Mouse (Mus musculus) left cerebral cortex, postnatal 25 days (tissue): ENCODE measurements around the gene Eps15. TPM values are rescaled to one million over a fixed set of nuclear protein-coding genes. Genes with fewer than 3 reads are reported as not detected.

Experiments
- DNase-seq, 2 experiments: peaks; one replicate each; pipeline ENCODE4 v3.0.0; 2022; ENCODE audit warnings: low spot score in 2 of 2, mixed read lengths in 1 of 2
- intact Hi-C: fragments of 180-260 bp; cut with DNase I; formaldehyde crosslinking; loops from one replicate; pipeline ENCODE4 v1.15.1; 2025
- total RNA-seq, 2 experiments: library from RNA; stranded (reverse); gene quantifications; 2 replicates each; pipeline ENCODE4 v1.2.3; 2021

The Eps15 gene
- total RNA-seq, 2 experiments from 2014 or later: 183 to 199 TPM

- no peak for DNase-seq
- intact Hi-C loops: no loop called here
Observed at GRCm38 (mm10) chr4:109266744-109267143, 13.3 kb upstream of the Eps15 start.

GRCm38 (mm10) chr4:109267452-109267851, 12.6 kb upstream of the Eps15 start:
- DNase-seq: no peak
- intact Hi-C loops: no loop called here

GRCm38 (mm10) chr4:109268903-109269302, 11.2 kb upstream of the Eps15 start:
- intact Hi-C loops: no loop called here
- no peak for DNase-seq

- DNase-seq: no peak
- intact Hi-C loops: no loop called here
Observed at GRCm38 (mm10) chr4:109271803-109272202, 8.3 kb upstream of the Eps15 start.

GRCm38 (mm10) chr4:109273586-109274240, 6.4 kb upstream of the Eps15 start:
- intact Hi-C loops: no loop called here
- DNase-seq: peak in 1 of 2 experiments; percentile 10

GRCm38 (mm10) chr4:109280459-109281160, 542 bp downstream of the Eps15 start:
- intact Hi-C loops: no loop called here
- DNase-seq: no peak

- no peak for DNase-seq
- intact Hi-C loops: no loop called here
Observed at GRCm38 (mm10) chr4:109281161-109281560, 1.1 kb downstream of the Eps15 start.

- intact Hi-C loops: no loop called here
- no peak for DNase-seq
Observed at GRCm38 (mm10) chr4:109281946-109282345, 1.9 kb downstream of the Eps15 start.

GRCm38 (mm10) chr4:109294629-109295028, 14.6 kb downstream of the Eps15 start:
- intact Hi-C loops: no loop called here
- no peak for DNase-seq

GRCm38 (mm10) chr4:109296510-109296909, 16.4 kb downstream of the Eps15 start:
- intact Hi-C loops: no loop called here

GRCm38 (mm10) chr4:109299136-109299535, 19.1 kb downstream of the Eps15 start:
- DNase-seq: no peak
- intact Hi-C loops: no loop called here

More at GRCm38 (mm10) chr4:109296510-109296909, 16.4 kb downstream of the Eps15 start:
- DNase-seq: no peak

GRCm38 (mm10) chr4:109316941-109317894, 37.1 kb downstream of the Eps15 start:
- intact Hi-C loops: no loop called here
- DNase-seq: no peak

GRCm38 (mm10) chr4:109336796-109337195, 56.7 kb downstream of the Eps15 start:
- intact Hi-C loops: no loop called here
- DNase-seq: no peak

GRCm38 (mm10) chr4:109341222-109341621, 61.2 kb downstream of the Eps15 start:
- intact Hi-C loops: no loop called here

GRCm38 (mm10) chr4:109342783-109343485, 62.9 kb downstream of the Eps15 start:
- intact Hi-C loops: no loop called here
- peak in 1 of 2 experiments; percentile 79 for DNase-seq

More at GRCm38 (mm10) chr4:109341222-109341621, 61.2 kb downstream of the Eps15 start:
- DNase-seq: peak in 1 of 2 experiments; percentile 31

- intact Hi-C loops: no loop called here
Observed at GRCm38 (mm10) chr4:109343909-109344308, 63.8 kb downstream of the Eps15 start.

GRCm38 (mm10) chr4:109378107-109378506, 98.0 kb downstream of the Eps15 start:
- intact Hi-C loops: no loop called here
- no peak for DNase-seq

More at GRCm38 (mm10) chr4:109343909-109344308, 63.8 kb downstream of the Eps15 start:
- DNase-seq: peak; percentile 61 to 80

- no peak for DNase-seq
- intact Hi-C loops: no loop called here
Observed at GRCm38 (mm10) chr4:109382457-109382856, 102.4 kb downstream of the Eps15 start.

- peak in 1 of 2 experiments; percentile 35 for DNase-seq
- intact Hi-C loops: no loop called here
Observed at GRCm38 (mm10) chr4:109385599-109385998, 105.5 kb downstream of the Eps15 start.
